Mouse (Mus musculus): Measurements from ENCODE around the gene Stard3. TPM values are rescaled to one million over a fixed set of nuclear protein-coding genes. Genes with fewer than 3 reads are reported as not detected.
A peak's percentile ranks its signal among the peaks of the same experiment; 100 is the strongest.

Stard3 gene
- polyA plus RNA-seq, 1 experiment from 2014 or later, result 52.8 TPM

- Histone ChIP-seq H3K4me2 (ENCODE audit: low read length) (peak overlapping the region; percentile 99), H3K9ac (replicated peaks; ENCODE audit: low read depth, low read length) (peak overlapping the region; percentile 63), H3K27me3 (replicated peaks; ENCODE audit: control insufficient read depth, insufficient read depth, low read length) (peaks cover 10% of the 10 kb centered on the region), H3K4me3 (replicated peaks; ENCODE audit: low read length) (peak overlapping the region; percentile 62), H3K27ac (ENCODE audit: low read length) (peak overlapping the region; percentile 29), H3K9me3 (ENCODE audit: control insufficient read depth, low read length) (no peaks in the 10 kb centered on the region), H3K36me3 (ENCODE audit: control insufficient read depth, insufficient read depth) (no peaks in the 10 kb centered on the region), H3K4me1 (replicated peaks; ENCODE audit: control insufficient read depth, insufficient read depth, low read length) (peaks cover 25% of the 10 kb centered on the region)
- WGBS, result 0% methylated on average over 40 of the region's 40 CpGs
- peak; percentile 34 for ATAC-seq
Observed at GRCm38 (mm10) chr11:98412797-98413301, 54.7 kb downstream of the Stard3 start.

GRCm38 (mm10) chr11:98413731-98414130, 55.6 kb downstream of the Stard3 start:
- no peak overlapping the region for H3K4me3 ChIP-seq (replicated peaks; ENCODE audit: low read length)
- peaks cover 25% of the 10 kb centered on the region for H3K4me1 ChIP-seq (replicated peaks; ENCODE audit: control insufficient read depth, insufficient read depth, low read length)
- H3K27ac ChIP-seq (ENCODE audit: low read length), result no peak overlapping the region
- no peaks in the 10 kb centered on the region for H3K9me3 ChIP-seq (ENCODE audit: control insufficient read depth, low read length)
- no peak for ATAC-seq
- H3K36me3 ChIP-seq (ENCODE audit: control insufficient read depth, insufficient read depth), result no peaks in the 10 kb centered on the region
- no peak overlapping the region for H3K9ac ChIP-seq (replicated peaks; ENCODE audit: low read depth, low read length)
- H3K27me3 ChIP-seq (replicated peaks; ENCODE audit: control insufficient read depth, insufficient read depth, low read length), result peaks cover 10% of the 10 kb centered on the region
- H3K4me2 ChIP-seq (ENCODE audit: low read length), result peak overlapping the region; percentile 99
- 30% methylated on average over 7 of the region's 7 CpGs for WGBS

- Histone ChIP-seq H3K9me3 (ENCODE audit: control insufficient read depth, low read length) (no peaks in the 10 kb centered on the region), H3K27ac (ENCODE audit: low read length) (no peak overlapping the region), H3K4me2 (ENCODE audit: low read length) (no peak overlapping the region), H3K36me3 (ENCODE audit: control insufficient read depth, insufficient read depth) (no peaks in the 10 kb centered on the region), H3K27me3 (replicated peaks; ENCODE audit: control insufficient read depth, insufficient read depth, low read length) (peaks cover 10% of the 10 kb centered on the region), H3K4me1 (replicated peaks; ENCODE audit: control insufficient read depth, insufficient read depth, low read length) (peaks cover 22% of the 10 kb centered on the region), H3K4me3 (replicated peaks; ENCODE audit: low read length) (no peak overlapping the region), H3K9ac (replicated peaks; ENCODE audit: low read depth, low read length) (no peak overlapping the region)
- WGBS, result 43% methylated on average over 2 of the region's 2 CpGs
- no peak for ATAC-seq
Observed at GRCm38 (mm10) chr11:98414162-98414561, 56.0 kb downstream of the Stard3 start.

DNA sequence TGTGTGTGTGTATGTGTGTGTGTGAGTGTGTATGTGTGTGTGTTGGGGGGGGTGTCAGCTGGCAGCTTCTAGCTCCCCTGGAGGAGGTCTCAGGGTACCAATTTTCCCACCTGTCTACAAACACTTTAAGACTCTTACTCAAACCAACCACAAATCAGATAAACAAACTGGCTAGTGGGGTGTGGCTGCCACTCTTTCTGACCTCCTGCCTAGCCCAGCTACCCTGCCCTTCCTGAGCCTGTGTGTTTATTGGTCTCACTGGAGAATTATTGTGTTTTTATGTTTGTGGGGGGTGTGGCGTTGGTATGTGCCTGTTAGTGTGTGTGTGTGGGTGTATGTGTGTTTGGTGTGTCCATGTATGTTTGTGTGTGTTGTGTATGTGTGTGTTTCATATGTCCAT, 58.9 kb downstream of the Stard3 start:
- H3K4me1 ChIP-seq (replicated peaks; ENCODE audit: control insufficient read depth, insufficient read depth, low read length), result peaks cover 13% of the 10 kb centered on the region
- no peak for ATAC-seq
- WGBS, result 87% methylated on average over 1 of the region's 1 CpGs

GRCm38 (mm10) chr11:98418273-98418672, 60.1 kb downstream of the Stard3 start:
- Histone ChIP-seq H3K27me3 (replicated peaks; ENCODE audit: control insufficient read depth, insufficient read depth, low read length) (no peaks in the 10 kb centered on the region), H3K27ac (ENCODE audit: low read length) (no peak overlapping the region), H3K4me3 (replicated peaks; ENCODE audit: low read length) (no peak overlapping the region), H3K36me3 (ENCODE audit: control insufficient read depth, insufficient read depth) (no peaks in the 10 kb centered on the region), H3K9me3 (ENCODE audit: control insufficient read depth, low read length) (no peaks in the 10 kb centered on the region), H3K9ac (replicated peaks; ENCODE audit: low read depth, low read length) (no peak overlapping the region), H3K4me2 (ENCODE audit: low read length) (no peak overlapping the region), H3K4me1 (replicated peaks; ENCODE audit: control insufficient read depth, insufficient read depth, low read length) (peaks cover 3% of the 10 kb centered on the region; the same call in 1 of the 2 replicates)
- WGBS, result 67% methylated on average over 6 of the region's 6 CpGs
- no peak for ATAC-seq

More for the DNA sequence above, 58.9 kb downstream of the Stard3 start:
- peaks cover 7% of the 10 kb centered on the region; the same call in 1 of the 2 replicates for H3K27me3 ChIP-seq (replicated peaks; ENCODE audit: control insufficient read depth, insufficient read depth, low read length)
- no peaks in the 10 kb centered on the region for H3K9me3 ChIP-seq (ENCODE audit: control insufficient read depth, low read length)
- no peak overlapping the region for H3K4me3 ChIP-seq (replicated peaks; ENCODE audit: low read length)
- H3K9ac ChIP-seq (replicated peaks; ENCODE audit: low read depth, low read length), result no peak overlapping the region
- no peaks in the 10 kb centered on the region for H3K36me3 ChIP-seq (ENCODE audit: control insufficient read depth, insufficient read depth)
- no peak overlapping the region for H3K4me2 ChIP-seq (ENCODE audit: low read length)
- no peak overlapping the region for H3K27ac ChIP-seq (ENCODE audit: low read length)

DNA sequence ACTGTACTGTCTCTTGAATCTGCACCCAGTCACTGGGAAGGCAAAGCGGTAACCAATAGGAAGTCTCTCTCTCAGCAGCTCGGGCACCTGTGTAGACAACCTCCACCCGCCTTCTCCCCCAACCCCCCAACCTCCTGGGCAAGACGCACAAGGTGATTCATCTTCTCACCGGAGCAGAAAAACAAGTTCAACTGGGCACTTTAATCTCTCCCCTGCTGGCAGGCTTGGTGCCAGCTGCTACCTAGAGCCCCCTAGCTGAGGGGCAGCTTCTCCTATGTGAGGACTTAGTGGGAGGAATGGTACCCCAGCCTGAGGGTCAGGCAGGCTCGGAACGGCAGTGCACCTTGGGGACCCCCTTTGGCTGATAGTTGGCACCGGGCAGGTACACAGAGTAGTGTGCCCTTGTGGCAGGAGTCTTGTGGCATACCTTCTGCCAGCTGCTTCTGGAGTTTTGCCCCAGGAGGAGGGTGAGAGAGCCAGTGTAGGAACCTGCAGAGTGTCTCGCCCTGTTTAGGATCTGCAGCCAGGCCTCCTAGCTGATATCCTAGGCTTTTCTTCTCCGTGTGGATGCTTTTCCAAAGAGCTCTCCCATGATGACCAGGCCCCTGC, 60.9 kb downstream of the Stard3 start:
- H3K36me3 ChIP-seq (ENCODE audit: control insufficient read depth, insufficient read depth), result no peaks in the 10 kb centered on the region
- ATAC-seq, result no peak
- H3K27ac ChIP-seq (ENCODE audit: low read length), result no peak overlapping the region
- H3K4me3 ChIP-seq (replicated peaks; ENCODE audit: low read length), result no peak overlapping the region
- H3K4me2 ChIP-seq (ENCODE audit: low read length), result no peak overlapping the region
- no peaks in the 10 kb centered on the region for H3K9me3 ChIP-seq (ENCODE audit: control insufficient read depth, low read length)
- 0 out of 2 replicates have a peak, but pooled peaks cover 3% of the 10 kb centered on the region for H3K4me1 ChIP-seq (replicated peaks; ENCODE audit: control insufficient read depth, insufficient read depth, low read length)
- WGBS, result 81% methylated on average over 10 of the region's 10 CpGs
- H3K9ac ChIP-seq (replicated peaks; ENCODE audit: low read depth, low read length), result no peak overlapping the region
- no peaks in the 10 kb centered on the region for H3K27me3 ChIP-seq (replicated peaks; ENCODE audit: control insufficient read depth, insufficient read depth, low read length)

GRCm38 (mm10) chr11:98426592-98426991, 68.4 kb downstream of the Stard3 start:
- ATAC-seq, result no peak
- no peaks in the 10 kb centered on the region for H3K4me1 ChIP-seq (replicated peaks; ENCODE audit: control insufficient read depth, insufficient read depth, low read length)
- WGBS, result 93% methylated on average over 7 of the region's 7 CpGs

DNA sequence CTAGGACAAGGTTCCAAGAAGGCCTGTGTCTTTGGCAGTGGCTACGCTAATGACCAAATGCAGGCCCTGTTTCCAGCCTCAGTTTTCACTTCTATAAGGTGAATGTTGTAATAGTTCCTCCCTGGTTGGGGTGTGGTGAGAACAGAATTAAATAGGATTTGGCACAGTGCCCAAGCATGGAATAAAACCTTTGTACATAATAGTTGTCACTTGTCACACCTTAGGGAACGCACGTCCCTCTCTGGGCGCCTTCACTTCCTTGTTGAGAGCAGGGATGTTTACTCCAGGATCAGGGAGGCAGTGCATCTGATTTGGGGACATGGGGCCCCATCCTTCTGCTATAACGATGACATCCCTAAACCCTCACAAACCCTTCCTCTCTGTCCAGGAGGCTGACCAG, 70.3 kb downstream of the Stard3 start:
- Histone ChIP-seq H3K4me3 (replicated peaks; ENCODE audit: low read length) (no peak overlapping the region), H3K4me1 (replicated peaks; ENCODE audit: control insufficient read depth, insufficient read depth, low read length) (no peaks in the 10 kb centered on the region), H3K9ac (replicated peaks; ENCODE audit: low read depth, low read length) (no peak overlapping the region), H3K27ac (ENCODE audit: low read length) (no peak overlapping the region), H3K9me3 (ENCODE audit: control insufficient read depth, low read length) (no peaks in the 10 kb centered on the region), H3K27me3 (replicated peaks; ENCODE audit: control insufficient read depth, insufficient read depth, low read length) (no peaks in the 10 kb centered on the region), H3K36me3 (ENCODE audit: control insufficient read depth, insufficient read depth) (no peaks in the 10 kb centered on the region), H3K4me2 (ENCODE audit: low read length) (no peak overlapping the region)
- WGBS, result 67% methylated on average over 5 of the region's 5 CpGs
- ATAC-seq, result no peak

More at GRCm38 (mm10) chr11:98426592-98426991, 68.4 kb downstream of the Stard3 start:
- no peak overlapping the region for H3K9ac ChIP-seq (replicated peaks; ENCODE audit: low read depth, low read length)
- H3K27me3 ChIP-seq (replicated peaks; ENCODE audit: control insufficient read depth, insufficient read depth, low read length), result no peaks in the 10 kb centered on the region
- no peaks in the 10 kb centered on the region for H3K9me3 ChIP-seq (ENCODE audit: control insufficient read depth, low read length)
- no peak overlapping the region for H3K4me2 ChIP-seq (ENCODE audit: low read length)
- no peaks in the 10 kb centered on the region for H3K36me3 ChIP-seq (ENCODE audit: control insufficient read depth, insufficient read depth)
- no peak overlapping the region for H3K27ac ChIP-seq (ENCODE audit: low read length)
- no peak overlapping the region for H3K4me3 ChIP-seq (replicated peaks; ENCODE audit: low read length)
